Mouse (Mus musculus): ENCODE results near the gene Arl5c. TPM values are rescaled to one million over a fixed set of nuclear protein-coding genes. Genes with fewer than 3 reads are reported as not detected.

The Arl5c gene
- polyA plus RNA-seq, 1 experiment from 2014 or later = 13.4 TPM

DNA sequence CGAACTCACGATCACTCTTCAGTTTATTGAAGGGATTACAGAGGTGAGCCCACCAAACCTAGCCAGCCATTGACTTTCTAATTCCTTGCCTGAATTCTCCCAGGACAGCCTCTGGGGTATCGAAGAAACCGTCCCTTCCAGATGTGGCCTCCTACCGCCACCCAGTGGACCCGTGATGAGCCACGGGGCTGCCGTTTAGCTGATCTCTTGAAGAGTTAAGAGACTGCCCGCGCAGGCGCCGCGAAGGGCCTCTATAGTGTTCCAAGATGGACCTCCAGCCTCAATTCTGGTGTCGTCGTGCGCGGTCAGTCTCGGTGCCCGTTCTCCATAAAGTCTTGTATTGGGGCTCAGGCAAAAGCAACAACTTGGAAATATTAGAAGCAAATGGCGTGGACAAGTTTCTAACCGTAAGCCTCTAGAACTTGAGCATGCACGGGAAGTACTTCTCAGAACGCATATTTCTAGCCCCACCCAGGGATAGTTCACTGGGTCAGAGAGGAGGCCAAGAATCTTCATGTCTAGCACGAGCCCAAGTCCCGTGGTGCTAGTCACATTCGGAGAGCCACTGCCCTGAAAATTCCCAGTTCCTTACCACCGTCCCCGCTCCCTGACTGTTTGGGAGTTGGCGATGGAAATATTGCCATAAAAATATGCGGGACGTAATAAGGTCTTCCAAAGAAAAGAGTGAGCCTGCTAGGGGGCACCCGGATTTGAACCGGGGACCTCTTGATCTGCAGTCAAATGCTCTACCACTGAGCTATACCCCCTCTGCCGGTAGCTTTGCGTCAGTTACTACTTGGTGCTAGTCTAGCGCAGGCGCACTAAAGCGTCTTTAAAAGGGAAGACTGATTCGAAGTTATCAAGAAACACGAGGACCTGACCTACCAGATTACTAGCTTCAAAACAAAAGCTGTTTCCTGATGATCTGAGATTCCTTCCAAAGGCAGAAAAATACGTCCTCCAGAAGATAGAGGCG, 8.1 kb downstream of the Arl5c start:
- peak; percentile 80 for ATAC-seq (ENCODE audit: insufficient read depth, low FRiP score, low read depth)
- peak overlapping the region; percentile 77 for H3K4me2 ChIP-seq
- peak overlapping the region; percentile 95 for H3K4me3 ChIP-seq (replicated peaks)
- under 1% methylated on average over 42 of the region's 42 CpGs for WGBS
- H3K27ac ChIP-seq = peak overlapping the region; percentile 93
- peak overlapping the region; percentile 78 for H3K9ac ChIP-seq
- peaks cover 14% of the 10 kb centered on the region; the same call in 1 of the 2 replicates for H3K4me1 ChIP-seq
- H3K36me3 ChIP-seq = no peaks in the 10 kb centered on the region
- H3K9me3 ChIP-seq = no peaks in the 10 kb centered on the region
- peaks cover 17% of the 10 kb centered on the region for H3K27me3 ChIP-seq (replicated peaks)

DNA sequence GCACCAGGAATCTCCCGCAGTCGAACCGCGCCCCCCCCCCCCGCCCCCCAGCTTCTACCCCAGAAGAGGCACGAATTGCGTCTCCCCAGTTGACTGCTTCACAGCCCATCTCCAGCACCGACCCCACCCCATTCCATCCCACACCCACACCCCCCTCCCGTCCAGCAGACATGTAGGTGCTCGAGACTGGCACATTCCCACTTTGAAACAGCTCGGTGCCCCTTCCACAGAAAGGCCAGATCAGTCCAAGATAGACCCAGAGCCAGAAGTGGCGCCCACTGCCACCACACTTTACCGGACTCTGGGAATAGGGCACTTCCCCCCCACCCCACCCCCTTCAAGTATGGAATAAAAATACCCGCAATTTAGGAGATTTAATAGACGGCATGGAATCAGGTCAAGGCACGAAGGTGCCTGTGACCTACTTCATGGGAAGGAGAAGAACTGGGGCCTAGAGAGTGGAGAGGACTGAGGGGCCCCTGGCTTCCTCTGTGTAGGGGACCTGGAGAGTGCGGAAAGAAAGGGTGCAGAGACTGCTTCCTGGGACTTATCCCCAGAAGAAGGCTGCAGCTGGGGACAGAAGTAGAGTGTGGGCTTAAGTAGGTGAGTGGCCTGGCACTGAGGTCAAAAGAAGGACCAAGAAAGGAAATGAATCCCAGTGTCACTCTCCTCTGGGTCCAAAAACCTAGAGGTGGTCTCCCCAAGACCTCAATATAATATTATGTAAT, 9.1 kb downstream of the Arl5c start:
- Histone ChIP-seq H3K4me2 (peak overlapping the region; percentile 77), H3K36me3 (no peaks in the 10 kb centered on the region), H3K4me3 (replicated peaks) (peak overlapping the region; percentile 95), H3K27me3 (replicated peaks) (peaks cover 17% of the 10 kb centered on the region), H3K9me3 (no peaks in the 10 kb centered on the region), H3K9ac (no peak overlapping the region), H3K27ac (no peak overlapping the region), H3K4me1 (peaks cover 14% of the 10 kb centered on the region; the same call in 1 of the 2 replicates)
- WGBS = 31% methylated on average over 14 of the region's 17 CpGs
- no peak for ATAC-seq (ENCODE audit: insufficient read depth, low FRiP score, low read depth)

DNA sequence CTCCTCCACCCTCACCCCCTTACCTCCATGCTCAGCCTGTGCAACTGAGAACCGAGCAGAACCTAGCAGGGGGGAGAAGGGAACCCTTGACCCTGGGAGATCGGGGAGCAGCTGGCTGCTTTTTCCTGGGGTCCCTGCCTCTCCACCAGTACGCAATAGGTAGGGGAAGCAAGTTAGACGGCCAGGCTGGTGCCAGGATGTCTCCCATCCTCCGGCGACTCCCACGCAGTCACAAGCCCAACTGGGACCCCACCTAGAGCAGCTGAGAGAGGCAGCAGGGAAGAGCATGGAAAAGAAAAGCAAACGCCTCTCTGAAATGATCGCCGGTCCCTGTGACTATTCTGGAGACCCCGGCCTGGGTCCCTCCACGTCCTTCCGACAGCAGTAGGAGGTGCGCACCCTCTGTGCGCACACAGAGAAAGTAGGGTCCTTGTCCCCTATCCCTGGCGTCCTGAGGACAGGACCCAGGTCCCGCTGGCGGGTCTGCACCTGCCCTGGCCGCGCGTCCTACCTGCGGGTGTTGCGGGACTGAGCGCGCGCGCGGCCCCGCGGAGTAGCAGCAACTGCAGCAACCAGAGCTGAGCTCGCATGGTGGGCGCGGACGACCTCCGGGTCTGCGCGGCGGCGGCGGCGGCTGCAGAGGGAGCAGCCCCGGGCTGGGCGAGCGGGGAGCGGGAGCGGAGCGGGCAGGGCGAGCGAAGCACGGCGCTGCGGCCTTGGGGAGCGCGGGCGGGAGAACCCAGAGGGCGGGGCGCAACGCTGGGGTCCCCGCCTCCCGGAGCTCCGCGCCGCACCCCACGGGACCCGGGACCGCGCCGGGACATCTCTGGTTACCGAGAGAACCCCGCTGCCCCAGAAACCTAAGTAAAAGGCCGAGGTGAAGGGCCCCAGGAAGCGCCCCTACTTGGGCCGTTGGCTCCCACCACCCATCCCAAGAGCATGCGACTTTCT, 10.0 kb downstream of the Arl5c start, which contains the start of gene Plxdc1:
Gene Plxdc1, minus strand, starts transcription at position 718 of the 951 bp plus-strand sequence.
- H3K4me2 ChIP-seq = peak within 1 kb of the TSS; percentile 77
- H3K36me3 ChIP-seq = no peaks in the 10 kb centered on the region
- H3K9me3 ChIP-seq = no peaks in the 10 kb centered on the region
- WGBS = 1% methylated on average over 74 of the region's 74 CpGs
- H3K4me3 ChIP-seq (replicated peaks) = peak within 1 kb of the TSS; percentile 95
- H3K27me3 ChIP-seq (replicated peaks) = peaks cover 17% of the 10 kb centered on the region
- H3K4me1 ChIP-seq = peaks cover 14% of the 10 kb centered on the region; the same call in 1 of the 2 replicates
- H3K27ac ChIP-seq = no peak within 1 kb of the TSS
- H3K9ac ChIP-seq = peak within 1 kb of the TSS; percentile 22; the same call in 1 of the 2 replicates
- no peak for ATAC-seq (ENCODE audit: insufficient read depth, low FRiP score, low read depth)

DNA sequence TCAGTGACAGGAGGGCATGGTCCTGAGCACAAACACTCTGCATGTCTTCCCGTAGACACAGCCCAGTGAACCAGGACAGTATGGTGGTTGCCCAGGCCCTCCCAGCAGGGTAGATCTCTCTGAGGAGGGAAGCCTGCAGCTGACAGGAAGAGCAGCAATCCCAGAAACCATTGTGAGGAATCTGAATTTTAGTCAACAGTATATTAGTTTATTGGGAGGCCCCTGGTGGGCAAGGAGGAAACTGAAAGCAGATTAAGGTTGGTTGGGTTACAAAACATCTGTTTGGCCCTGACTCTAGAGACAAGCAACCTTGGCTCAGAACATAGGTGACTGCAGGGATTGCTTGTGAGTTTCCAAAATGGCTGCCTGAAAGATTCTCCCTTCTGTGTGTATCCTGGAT, 12.0 kb downstream of the Arl5c start:
- Histone ChIP-seq H3K9ac (no peak overlapping the region), H3K4me3 (replicated peaks) (no peak overlapping the region), H3K9me3 (no peaks in the 10 kb centered on the region), H3K36me3 (no peaks in the 10 kb centered on the region), H3K4me1 (peaks cover 11% of the 10 kb centered on the region; the same call in 1 of the 2 replicates), H3K27me3 (replicated peaks) (peaks cover 17% of the 10 kb centered on the region), H3K27ac (no peak overlapping the region), H3K4me2 (no peak overlapping the region)
- WGBS = 69% methylated on average over 1 of the region's 1 CpGs
- no peak for ATAC-seq (ENCODE audit: insufficient read depth, low FRiP score, low read depth)

DNA sequence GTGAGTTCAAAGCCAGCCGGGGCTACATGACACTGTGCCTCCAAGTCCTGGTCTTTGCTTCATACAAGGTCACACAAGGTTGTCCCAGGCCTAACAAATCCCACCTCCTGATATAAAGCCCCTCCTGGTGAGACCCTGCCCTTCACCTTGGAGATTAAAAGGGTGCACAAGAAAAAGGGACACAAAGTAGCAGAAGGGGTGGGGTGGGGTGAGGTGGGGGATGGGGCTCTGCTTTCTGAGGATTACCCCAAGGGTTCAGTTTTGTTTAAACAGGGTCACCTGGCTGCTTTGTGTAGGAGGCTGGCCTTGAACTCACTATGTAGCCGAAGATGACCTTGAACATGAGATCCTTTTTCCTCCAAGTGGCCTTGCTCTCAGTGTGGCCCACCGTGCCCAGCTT, 12.5 kb downstream of the Arl5c start:
- WGBS = 85% methylated on average over 3 of the region's 3 CpGs
- Histone ChIP-seq H3K27me3 (replicated peaks) (peaks cover 17% of the 10 kb centered on the region), H3K4me1 (peaks cover 11% of the 10 kb centered on the region; the same call in 1 of the 2 replicates), H3K27ac (no peak overlapping the region), H3K9me3 (no peaks in the 10 kb centered on the region), H3K9ac (no peak overlapping the region), H3K4me2 (no peak overlapping the region), H3K4me3 (replicated peaks) (no peak overlapping the region), H3K36me3 (no peaks in the 10 kb centered on the region)
- no peak for ATAC-seq (ENCODE audit: insufficient read depth, low FRiP score, low read depth)

DNA sequence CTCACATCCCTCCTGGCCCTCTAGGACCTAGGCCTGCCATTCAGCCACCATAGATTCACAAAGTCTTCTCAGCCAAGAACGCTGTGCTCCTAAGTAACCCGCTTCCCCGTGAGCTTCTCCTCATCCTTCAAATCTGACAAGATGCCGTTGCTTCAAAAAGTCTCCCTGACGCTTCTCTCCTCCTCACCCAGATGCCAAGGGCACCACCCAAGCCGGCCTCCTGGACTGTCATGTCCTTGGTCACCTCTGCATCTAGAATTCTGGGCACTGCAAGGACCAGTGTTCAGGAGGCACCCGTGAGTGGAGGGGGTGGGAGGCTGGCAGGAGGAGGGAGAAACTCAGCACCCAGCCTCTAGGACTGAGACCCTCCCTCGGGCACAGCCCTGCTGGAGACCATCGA, 13.3 kb downstream of the Arl5c start:
- H3K9me3 ChIP-seq = no peaks in the 10 kb centered on the region
- no peak overlapping the region for H3K4me3 ChIP-seq (replicated peaks)
- WGBS = 77% methylated on average over 9 of the region's 9 CpGs
- H3K9ac ChIP-seq = no peak overlapping the region
- no peaks in the 10 kb centered on the region for H3K36me3 ChIP-seq
- no peak for ATAC-seq (ENCODE audit: insufficient read depth, low FRiP score, low read depth)
- H3K4me2 ChIP-seq = no peak overlapping the region
- peaks cover 11% of the 10 kb centered on the region; the same call in 1 of the 2 replicates for H3K4me1 ChIP-seq
- H3K27me3 ChIP-seq (replicated peaks) = peaks cover 17% of the 10 kb centered on the region
- H3K27ac ChIP-seq = no peak overlapping the region

DNA sequence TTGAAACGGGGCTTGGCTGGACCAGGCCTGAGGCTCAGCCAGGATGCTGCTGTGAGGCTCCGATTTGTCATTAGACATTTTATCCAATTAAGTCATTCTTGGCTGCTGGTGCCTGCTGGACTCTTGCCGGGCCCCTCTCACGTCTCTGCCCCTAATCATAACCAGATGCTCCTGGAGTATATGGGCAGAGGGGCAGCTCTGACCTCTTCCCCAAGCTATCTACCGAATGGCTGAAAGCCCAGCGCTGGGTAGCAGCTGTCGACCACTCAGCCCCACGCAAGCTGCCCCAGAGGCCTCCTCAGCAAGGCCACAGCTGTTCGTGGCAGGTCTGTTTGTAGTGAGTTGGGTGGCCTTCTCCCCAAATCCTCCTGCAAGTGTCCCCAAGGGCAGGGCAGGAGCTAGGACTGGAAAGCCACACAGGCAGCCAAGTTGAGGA, 15.4 kb downstream of the Arl5c start:
- Histone ChIP-seq H3K9me3 (no peaks in the 10 kb centered on the region), H3K4me1 (peaks cover under 1% of the 10 kb centered on the region; the same call in 1 of the 2 replicates), H3K27me3 (replicated peaks) (peaks cover 8% of the 10 kb centered on the region), H3K36me3 (no peaks in the 10 kb centered on the region), H3K4me3 (replicated peaks) (no peak overlapping the region), H3K27ac (no peak overlapping the region), H3K4me2 (no peak overlapping the region), H3K9ac (no peak overlapping the region)
- ATAC-seq (ENCODE audit: insufficient read depth, low FRiP score, low read depth) = no peak; the same call in 1 of the 2 replicates
- WGBS = 56% methylated on average over 9 of the region's 9 CpGs

DNA sequence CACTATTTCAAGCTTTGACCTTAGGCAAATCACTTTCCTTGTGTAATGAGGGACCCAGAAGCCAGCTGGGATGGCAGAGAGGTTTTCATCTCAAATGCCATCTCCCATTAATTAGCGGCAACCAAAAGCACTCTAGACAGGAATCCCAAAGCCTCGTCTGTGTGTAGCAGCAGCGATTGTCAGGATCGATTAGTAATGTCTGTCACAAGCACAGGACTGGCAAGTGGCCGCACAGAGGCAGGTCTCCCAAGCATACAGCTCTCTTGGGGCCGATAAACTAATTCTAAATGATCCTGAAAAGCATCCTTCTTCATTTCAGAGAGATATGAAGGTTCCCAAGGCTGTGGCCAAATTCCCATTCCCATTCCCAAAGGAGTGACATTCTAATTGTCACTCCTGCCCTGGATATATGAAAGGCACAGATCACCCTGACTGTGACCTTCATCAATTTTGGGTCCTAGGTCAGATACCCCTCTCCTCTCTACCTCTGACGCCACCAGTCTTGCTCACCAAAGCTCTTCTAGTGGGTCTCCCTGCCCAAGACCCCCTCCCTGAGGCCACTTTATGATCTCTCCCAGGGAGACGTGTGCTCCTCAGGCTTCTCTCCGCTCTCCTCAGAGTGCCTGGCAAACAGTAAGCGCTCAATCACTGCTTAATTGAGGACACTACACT, 16.0 kb downstream of the Arl5c start:
- Histone ChIP-seq H3K4me3 (replicated peaks) (no peak overlapping the region), H3K27me3 (replicated peaks) (peaks cover 2% of the 10 kb centered on the region; the same call in 1 of the 2 replicates), H3K9me3 (no peaks in the 10 kb centered on the region), H3K4me1 (no peaks in the 10 kb centered on the region), H3K27ac (no peak overlapping the region), H3K9ac (no peak overlapping the region), H3K4me2 (no peak overlapping the region), H3K36me3 (no peaks in the 10 kb centered on the region)
- ATAC-seq (ENCODE audit: insufficient read depth, low FRiP score, low read depth) = no peak
- WGBS = 66% methylated on average over 10 of the region's 10 CpGs

DNA sequence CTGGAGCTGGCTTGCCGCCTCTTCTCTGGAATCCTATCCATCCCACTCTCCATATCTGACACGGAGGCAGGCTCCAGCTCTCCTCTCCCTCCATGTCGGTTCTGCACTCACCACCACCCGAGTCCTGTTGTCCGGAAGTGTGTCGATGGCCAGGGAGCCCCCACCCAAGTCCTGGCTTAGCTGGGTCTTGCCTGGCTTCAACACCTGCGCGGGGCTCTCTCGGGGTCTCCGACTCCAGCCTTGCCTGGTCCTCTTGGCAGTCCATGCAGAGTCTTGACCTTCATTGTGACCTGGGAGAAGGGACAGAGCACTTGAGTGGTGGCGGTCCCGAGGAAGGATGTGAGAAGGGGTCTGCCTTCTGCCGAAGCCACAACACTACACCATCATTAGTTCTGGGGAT, 17.6 kb downstream of the Arl5c start:
- Histone ChIP-seq H3K4me3 (replicated peaks) (no peak overlapping the region), H3K36me3 (no peaks in the 10 kb centered on the region), H3K27me3 (replicated peaks) (no peaks in the 10 kb centered on the region), H3K9ac (no peak overlapping the region), H3K4me1 (no peaks in the 10 kb centered on the region), H3K9me3 (no peaks in the 10 kb centered on the region), H3K27ac (no peak overlapping the region), H3K4me2 (no peak overlapping the region)
- no peak for ATAC-seq (ENCODE audit: insufficient read depth, low FRiP score, low read depth)
- 83% methylated on average over 13 of the region's 13 CpGs for WGBS

DNA sequence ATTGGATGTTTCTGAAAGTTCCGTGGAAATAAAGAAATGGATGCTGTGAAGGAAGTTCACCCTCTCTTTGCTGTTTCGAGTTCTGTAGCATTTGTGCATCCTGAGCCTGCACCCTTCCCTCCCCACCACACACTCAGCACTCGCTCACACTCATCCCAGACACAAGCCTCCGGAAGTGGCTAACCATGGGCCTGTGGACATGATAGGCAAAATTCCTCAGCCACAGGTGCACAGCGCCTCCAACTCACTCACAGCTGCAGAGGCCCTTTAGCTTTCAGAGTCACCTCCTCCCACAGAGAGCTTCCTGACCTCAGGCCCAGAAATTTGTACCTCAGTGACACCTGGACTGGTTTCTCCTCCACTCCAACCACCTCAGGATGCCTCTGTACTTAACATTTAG, 18.2 kb downstream of the Arl5c start:
- Histone ChIP-seq H3K4me3 (replicated peaks) (no peak overlapping the region), H3K36me3 (no peaks in the 10 kb centered on the region), H3K9me3 (no peaks in the 10 kb centered on the region), H3K27me3 (replicated peaks) (no peaks in the 10 kb centered on the region), H3K4me1 (no peaks in the 10 kb centered on the region), H3K4me2 (no peak overlapping the region), H3K9ac (no peak overlapping the region), H3K27ac (no peak overlapping the region)
- ATAC-seq (ENCODE audit: insufficient read depth, low FRiP score, low read depth) = no peak
- WGBS = 74% methylated on average over 5 of the region's 5 CpGs

All from stomach, embryonic 15.5 days (tissue).